Mouse (Mus musculus): Measurements from ENCODE around the gene Gm45234. TPM values are rescaled to one million over a fixed set of nuclear protein-coding genes. Genes with fewer than 3 reads are reported as not detected.

Gm45234 gene
- polyA plus RNA-seq, 1 experiment from 2014 or later: not detected

GRCm38 (mm10) chr6:124742839-124743514, 12.8 kb downstream of the Gm45234 start:
- Histone ChIP-seq H3K27me3 (ENCODE audit: insufficient read depth, low read length) (no peaks in the 10 kb centered on the region), H3K4me3 (replicated peaks; ENCODE audit: low read depth, low read length) (no peak overlapping the region), H3K4me2 (ENCODE audit: low read length) (no peak overlapping the region), H3K9me3 (replicated peaks; ENCODE audit: low read length) (no peaks in the 10 kb centered on the region), H3K9ac (ENCODE audit: low read depth, low read length) (no peak overlapping the region), H3K4me1 (replicated peaks; ENCODE audit: insufficient read depth, low read length) (peaks cover 27% of the 10 kb centered on the region), H3K36me3 (ENCODE audit: insufficient read depth, low read length) (peaks cover 28% of the 10 kb centered on the region; the same call in 1 of the 2 replicates), H3K27ac (no peak overlapping the region)
- WGBS: 90% methylated on average over 15 of the region's 15 CpGs
- TF ChIP-seq CTCF (IDR thresholded peaks at IDR 0.05; ENCODE audit: low read depth): no peak
- no peak for ATAC-seq (replicated peaks; ENCODE audit: low FRiP score, low read depth)
- DNase-seq (ENCODE audit: low spot score): no peak

GRCm38 (mm10) chr6:124741842-124742241, 14.0 kb downstream of the Gm45234 start:
- Histone ChIP-seq H3K27me3 (ENCODE audit: insufficient read depth, low read length) (no peaks in the 10 kb centered on the region), H3K4me3 (replicated peaks; ENCODE audit: low read depth, low read length) (no peak overlapping the region), H3K4me2 (ENCODE audit: low read length) (peak overlapping the region; percentile 86), H3K27ac (peak overlapping the region; percentile 98), H3K4me1 (replicated peaks; ENCODE audit: insufficient read depth, low read length) (peaks cover 27% of the 10 kb centered on the region), H3K9me3 (replicated peaks; ENCODE audit: low read length) (no peaks in the 10 kb centered on the region), H3K9ac (ENCODE audit: low read depth, low read length) (peak overlapping the region; percentile 79; the same call in 1 of the 2 replicates), H3K36me3 (ENCODE audit: insufficient read depth, low read length) (peaks cover 17% of the 10 kb centered on the region; the same call in 1 of the 2 replicates)
- 64% methylated on average over 3 of the region's 3 CpGs for WGBS
- ATAC-seq (replicated peaks; ENCODE audit: low FRiP score, low read depth) (no peak), DNase-seq (ENCODE audit: low spot score) (no peak)
- TF ChIP-seq CTCF (IDR thresholded peaks at IDR 0.05; ENCODE audit: low read depth): no peak

GRCm38 (mm10) chr6:124740888-124741761, 14.7 kb downstream of the Gm45234 start, which contains the start of gene Grcc10:
Gene Grcc10, minus strand, starts transcription at chr6:124741374.
- DNase-seq (ENCODE audit: low spot score) (peak; percentile 98), ATAC-seq (replicated peaks; ENCODE audit: low FRiP score, low read depth) (peak; percentile 73)
- peak within 1 kb of the TSS; percentile 98 for H3K27ac ChIP-seq
- under 1% methylated on average over 41 of the region's 41 CpGs for WGBS
- H3K4me3 ChIP-seq (replicated peaks; ENCODE audit: low read depth, low read length): peak within 1 kb of the TSS; percentile 59
- H3K27me3 ChIP-seq (ENCODE audit: insufficient read depth, low read length): no peaks in the 10 kb centered on the region
- peak within 1 kb of the TSS; percentile 79 for H3K9ac ChIP-seq (ENCODE audit: low read depth, low read length)
- peak within 1 kb of the TSS; percentile 86 for H3K4me2 ChIP-seq (ENCODE audit: low read length)
- peaks cover 20% of the 10 kb centered on the region for H3K4me1 ChIP-seq (replicated peaks; ENCODE audit: insufficient read depth, low read length)
- no peaks in the 10 kb centered on the region for H3K9me3 ChIP-seq (replicated peaks; ENCODE audit: low read length)
- TF ChIP-seq CTCF (IDR thresholded peaks at IDR 0.05; ENCODE audit: low read depth): no peak
- peaks cover 17% of the 10 kb centered on the region; the same call in 1 of the 2 replicates for H3K36me3 ChIP-seq (ENCODE audit: insufficient read depth, low read length)

GRCm38 (mm10) chr6:124740211-124740887, 15.5 kb downstream of the Gm45234 start:
- WGBS: under 1% methylated on average over 29 of the region's 29 CpGs
- peak; percentile 83 for DNase-seq (ENCODE audit: low spot score)
- Histone ChIP-seq H3K4me2 (ENCODE audit: low read length) (peak overlapping the region; percentile 86), H3K4me1 (replicated peaks; ENCODE audit: insufficient read depth, low read length) (peaks cover 17% of the 10 kb centered on the region; the same call in 1 of the 2 replicates), H3K27me3 (ENCODE audit: insufficient read depth, low read length) (no peaks in the 10 kb centered on the region), H3K27ac (peak overlapping the region; percentile 98), H3K9ac (ENCODE audit: low read depth, low read length) (peak overlapping the region; percentile 79), H3K36me3 (ENCODE audit: insufficient read depth, low read length) (peaks cover 17% of the 10 kb centered on the region; the same call in 1 of the 2 replicates), H3K9me3 (replicated peaks; ENCODE audit: low read length) (no peaks in the 10 kb centered on the region), H3K4me3 (replicated peaks; ENCODE audit: low read depth, low read length) (peak overlapping the region; percentile 59)
- TF ChIP-seq CTCF (IDR thresholded peaks at IDR 0.05; ENCODE audit: low read depth): peak; percentile 70
- peak; percentile 2; the same call in 1 of the 2 replicates for ATAC-seq (replicated peaks; ENCODE audit: low FRiP score, low read depth)

- Histone ChIP-seq H3K4me2 (ENCODE audit: low read length) (no peak overlapping the region), H3K9ac (ENCODE audit: low read depth, low read length) (no peak overlapping the region), H3K4me3 (replicated peaks; ENCODE audit: low read depth, low read length) (no peak overlapping the region), H3K27ac (peak overlapping the region; percentile 68), H3K9me3 (replicated peaks; ENCODE audit: low read length) (no peaks in the 10 kb centered on the region), H3K27me3 (ENCODE audit: insufficient read depth, low read length) (no peaks in the 10 kb centered on the region), H3K4me1 (replicated peaks; ENCODE audit: insufficient read depth, low read length) (0 out of 2 replicates have a peak, but pooled peaks cover 8% of the 10 kb centered on the region), H3K36me3 (ENCODE audit: insufficient read depth, low read length) (peaks cover 15% of the 10 kb centered on the region; the same call in 1 of the 2 replicates)
- WGBS: 78% methylated on average over 10 of the region's 10 CpGs
- DNase-seq (ENCODE audit: low spot score) (no peak), ATAC-seq (replicated peaks; ENCODE audit: low FRiP score, low read depth) (no peak)
- TF ChIP-seq CTCF (IDR thresholded peaks at IDR 0.05; ENCODE audit: low read depth): no peak
Observed at GRCm38 (mm10) chr6:124739231-124739796, 16.5 kb downstream of the Gm45234 start.
